Mouse (Mus musculus) intestine, embryonic 15.5 days (tissue): Measurements from ENCODE around the gene Kif24. TPM values are rescaled to one million over a fixed set of nuclear protein-coding genes. Genes with fewer than 3 reads are reported as not detected.
"Not testable (repeated sequence)": the region's sequence is repeated elsewhere in the genome, so short reads cannot be mapped to it uniquely, and the experiment has no call there.

Source experiments
- ATAC-seq: fragments of 200-750 bp; cut with Nextera tagmentation; 2 replicates; pipeline ENCODE4 v1.8.0; 2017; ENCODE audit warnings: moderate TSS enrichment, moderate library complexity
- H3K27ac ChIP-seq: fragments of 300-500 bp; sonication (generic); 2 replicates; pipeline ENCODE4 v1.5.1; 2015; ENCODE audit warnings: mild to moderate bottlenecking, inconsistent platforms
- H3K27me3 ChIP-seq: fragments of 300-500 bp; sonication (generic); replicated peaks from 2 replicates; pipeline ENCODE4 v1.6.1; 2015; ENCODE audit warnings: inconsistent platforms
- H3K36me3 ChIP-seq: fragments of 300-500 bp; sonication (generic); 2 replicates; pipeline ENCODE4 v1.6.1; 2015; ENCODE audit warnings: inconsistent platforms
- H3K4me1 ChIP-seq: fragments of 300-500 bp; sonication (generic); replicated peaks from 2 replicates; pipeline ENCODE4 v1.6.1; 2015; ENCODE audit warnings: inconsistent platforms
- H3K4me2 ChIP-seq: fragments of 300-500 bp; sonication (generic); replicated peaks from 2 replicates; pipeline ENCODE4 v1.6.1; 2015; ENCODE audit warnings: mild to moderate bottlenecking, inconsistent platforms
- H3K4me3 ChIP-seq: fragments of 300-500 bp; sonication (generic); replicated peaks from 2 replicates; pipeline ENCODE4 v1.5.1; 2015; ENCODE audit warnings: inconsistent platforms
- H3K9ac ChIP-seq: fragments of 300-500 bp; sonication (generic); 2 replicates; pipeline ENCODE4 v1.6.1; 2015; ENCODE audit warnings: inconsistent platforms
- H3K9me3 ChIP-seq: fragments of 300-500 bp; sonication (generic); 2 replicates; pipeline ENCODE4 v1.6.1; 2016; ENCODE audit warnings: inconsistent platforms
- WGBS: fragments of 180-500 bp; shearing (Covaris S2); methylation state at CpG from one replicate; pipeline ENCODE4 v1.1.7; 2015; 5-methylcytosine and 5-hydroxymethylcytosine counted together
- polyA plus RNA-seq: library from polyadenylated mRNA; unstranded; fragments of >200 nt; fragmentation: Nextera tagmentation; extraction: Ambion mirVana; gene quantifications from 2 replicates; pipeline ENCODE4 v1.2.1, GENCODE M21; 2015

Kif24 gene
- polyA plus RNA-seq, 1 experiment from 2014 or later: 5.2 TPM

DNA sequence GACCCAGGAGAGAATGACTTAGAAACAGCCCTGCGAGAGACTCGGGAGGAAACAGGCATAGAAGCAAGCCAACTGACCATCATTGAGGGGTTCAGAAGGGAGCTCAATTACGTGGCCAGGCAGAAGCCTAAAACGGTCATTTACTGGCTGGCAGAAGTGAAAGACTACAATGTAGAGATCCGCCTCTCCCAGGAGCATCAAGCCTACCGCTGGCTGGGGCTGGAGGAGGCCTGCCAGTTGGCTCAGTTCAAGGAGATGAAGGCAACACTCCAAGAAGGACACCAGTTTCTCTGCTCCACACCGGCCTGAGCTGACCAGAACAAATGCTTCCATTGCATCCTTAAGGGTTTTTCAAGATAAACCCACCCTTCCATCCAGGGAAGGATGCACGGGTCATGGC is 15.6 kb upstream of the Kif24 start:
- Histone ChIP-seq H3K4me2 (no peak overlapping the region), H3K4me1 (peaks cover 12% of the 10 kb centered on the region), H3K4me3 (no peak overlapping the region), H3K9me3 (no peaks in the 10 kb centered on the region), H3K27ac (peak overlapping the region; percentile 34; the same call in 1 of the 2 replicates), H3K9ac (no peak overlapping the region), H3K36me3 (no peaks in the 10 kb centered on the region), H3K27me3 (no peaks in the 10 kb centered on the region)
- no peak for ATAC-seq
- WGBS: 70% methylated on average over 8 of the region's 8 CpGs

DNA sequence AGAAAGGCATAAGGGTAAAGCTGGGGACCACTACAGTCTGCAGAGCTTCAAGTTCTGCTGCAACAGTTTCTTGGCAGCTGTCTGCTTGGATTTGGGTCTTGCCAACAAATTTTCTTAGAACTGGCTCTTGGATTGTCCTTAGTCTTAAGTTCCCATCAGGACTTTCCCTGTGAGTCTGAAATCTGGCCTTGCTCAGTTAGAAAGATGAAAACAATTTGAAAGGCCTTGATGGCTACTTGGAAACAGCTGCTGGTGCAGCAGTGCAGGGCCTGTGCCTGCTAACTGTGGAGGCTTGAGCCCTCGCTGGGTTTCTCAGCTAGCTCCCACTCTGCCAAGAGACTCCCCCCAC is 14.7 kb upstream of the Kif24 start:
- ATAC-seq: peak; percentile 71; the same call in 1 of the 2 replicates
- peaks cover 12% of the 10 kb centered on the region for H3K4me1 ChIP-seq
- H3K9me3 ChIP-seq: no peaks in the 10 kb centered on the region
- H3K27me3 ChIP-seq: no peaks in the 10 kb centered on the region
- WGBS: 61% methylated on average over 1 of the region's 1 CpGs
- H3K4me2 ChIP-seq: no peak overlapping the region
- no peak overlapping the region for H3K4me3 ChIP-seq
- H3K27ac ChIP-seq: peak overlapping the region; percentile 34; the same call in 1 of the 2 replicates
- H3K9ac ChIP-seq: no peak overlapping the region
- no peaks in the 10 kb centered on the region for H3K36me3 ChIP-seq

DNA sequence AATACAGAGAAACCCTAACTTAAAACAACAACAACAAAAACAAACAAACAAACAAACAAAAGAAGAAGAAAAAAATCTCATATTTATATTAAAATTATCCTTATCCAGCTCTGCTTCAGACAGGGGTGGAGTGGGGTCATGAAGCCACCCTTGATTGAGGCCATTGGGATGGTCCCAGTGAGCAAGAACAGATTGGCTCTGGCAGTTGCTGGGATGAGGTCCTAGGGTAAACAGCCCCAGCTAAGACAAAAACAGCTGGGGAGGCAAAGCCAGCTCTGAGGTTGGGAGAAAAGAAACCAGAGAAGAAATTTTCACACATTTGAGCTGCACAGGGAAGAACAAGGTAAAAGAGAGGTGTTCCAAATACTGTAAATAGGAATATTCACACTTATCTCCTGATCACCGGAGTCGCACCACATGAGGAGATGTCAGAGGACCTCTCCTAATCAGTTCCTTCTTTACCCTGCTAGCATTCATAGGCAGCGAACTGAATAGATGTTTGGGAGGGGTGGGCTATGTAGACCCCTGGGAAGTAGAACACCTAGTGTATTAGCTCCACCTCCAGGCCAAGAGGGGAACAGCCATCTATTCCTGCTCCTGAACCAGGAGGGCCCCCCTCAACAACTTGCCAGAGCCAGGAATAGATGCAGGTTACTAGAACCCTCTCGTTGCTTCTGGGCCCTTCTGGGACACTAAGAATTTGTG is 14.2 kb upstream of the Kif24 start:
- Histone ChIP-seq H3K27ac (0 out of 2 replicates have a peak overlapping the region, but pooled peaks have one; percentile 23), H3K9ac (no peak overlapping the region), H3K4me3 (no peak overlapping the region), H3K27me3 (no peaks in the 10 kb centered on the region), H3K36me3 (no peaks in the 10 kb centered on the region), H3K9me3 (no peaks in the 10 kb centered on the region), H3K4me2 (no peak overlapping the region), H3K4me1 (peaks cover 12% of the 10 kb centered on the region)
- 0 out of 2 replicates have a peak, but pooled peaks have one; percentile 10 for ATAC-seq
- WGBS: 70% methylated on average over 4 of the region's 4 CpGs

DNA sequence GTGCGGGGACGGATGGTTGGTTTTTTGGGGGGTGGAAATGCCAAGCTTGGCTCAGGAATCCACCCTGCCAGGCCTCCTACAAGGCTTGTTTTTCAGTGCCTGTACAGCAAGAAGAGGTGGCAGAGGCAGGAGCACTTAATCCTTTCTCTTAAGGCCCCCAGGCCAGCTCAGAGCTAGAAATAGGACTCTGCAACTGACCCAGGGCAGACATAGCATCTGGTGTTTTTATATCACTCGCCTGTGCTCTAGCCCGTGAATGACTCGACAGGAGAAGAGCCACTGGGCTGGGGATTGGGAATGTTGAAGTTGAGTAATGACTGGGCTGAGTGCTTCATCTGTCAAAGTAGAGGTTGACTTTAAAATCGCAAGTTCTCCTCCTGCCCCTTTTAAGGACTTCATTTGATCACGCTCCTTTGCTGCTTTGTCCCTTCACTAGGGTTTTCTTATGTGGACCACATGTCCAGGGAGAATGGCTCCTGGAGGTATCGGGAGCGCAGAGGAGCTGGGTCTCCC is 13.0 kb upstream of the Kif24 start:
- Histone ChIP-seq H3K4me3 (no peak overlapping the region), H3K4me2 (no peak overlapping the region), H3K4me1 (peaks cover 12% of the 10 kb centered on the region), H3K36me3 (no peaks in the 10 kb centered on the region), H3K27ac (no peak overlapping the region), H3K27me3 (no peaks in the 10 kb centered on the region), H3K9ac (no peak overlapping the region), H3K9me3 (no peaks in the 10 kb centered on the region)
- no peak for ATAC-seq
- WGBS: 82% methylated on average over 9 of the region's 9 CpGs

DNA sequence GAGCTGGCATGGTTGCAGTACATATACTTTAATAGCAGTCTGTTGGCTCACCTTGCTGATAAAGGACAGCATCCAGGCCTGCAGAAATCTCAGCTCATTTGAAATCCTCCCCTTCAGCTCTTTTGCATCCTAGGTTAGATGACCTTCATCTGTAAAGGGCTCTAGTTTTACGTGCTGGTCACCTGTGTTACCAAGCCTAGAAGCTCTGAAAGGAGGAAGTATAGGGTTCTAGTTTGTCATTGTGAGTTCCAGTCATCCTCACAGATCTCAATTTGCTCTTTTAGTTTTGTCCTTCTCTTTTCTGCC is 6.7 kb upstream of the Kif24 start:
- H3K27ac ChIP-seq: no peak overlapping the region
- H3K4me3 ChIP-seq: no peak overlapping the region
- no peak overlapping the region for H3K9ac ChIP-seq
- no peak for ATAC-seq
- WGBS: 75% methylated on average over 1 of the region's 1 CpGs
- H3K27me3 ChIP-seq: no peaks in the 10 kb centered on the region
- H3K4me1 ChIP-seq: no peaks in the 10 kb centered on the region
- no peak overlapping the region for H3K4me2 ChIP-seq
- H3K9me3 ChIP-seq: no peaks in the 10 kb centered on the region
- no peaks in the 10 kb centered on the region for H3K36me3 ChIP-seq

DNA sequence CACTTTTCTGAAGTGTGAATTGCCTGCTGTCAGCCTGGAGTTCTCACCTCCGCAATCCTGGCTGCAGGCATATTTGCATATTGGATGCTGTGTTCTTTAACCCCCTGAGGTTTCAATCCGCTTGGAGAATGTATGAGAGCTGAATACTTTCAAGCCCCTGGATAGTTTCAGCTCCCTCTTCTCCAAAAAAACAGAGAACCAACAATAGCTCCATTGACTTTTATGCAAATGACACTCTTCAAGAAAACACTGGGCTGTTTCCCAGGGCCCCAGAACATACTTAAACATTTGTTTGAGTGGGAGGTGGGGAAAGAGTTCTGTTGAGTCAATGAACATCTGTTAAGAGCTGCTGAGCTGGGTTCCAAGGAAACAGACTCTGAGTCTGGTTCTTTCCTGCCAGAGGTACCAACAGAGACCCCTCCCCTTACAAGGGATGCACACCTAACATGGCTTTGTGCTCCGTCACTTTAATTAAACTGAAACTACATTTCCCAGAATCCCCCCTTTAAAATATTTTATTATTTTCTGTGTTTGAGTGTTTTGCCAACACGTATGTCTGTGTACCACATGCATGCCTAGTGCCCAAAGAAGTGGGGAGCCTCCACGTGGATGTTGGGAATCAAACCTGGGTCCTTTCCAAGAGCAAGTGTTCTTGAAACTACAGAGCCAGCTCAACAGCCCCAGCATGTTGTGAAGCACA is 6.1 kb upstream of the Kif24 start:
- 54% methylated on average over 5 of the region's 5 CpGs for WGBS
- H3K36me3 ChIP-seq: no peaks in the 10 kb centered on the region
- no peak overlapping the region for H3K9ac ChIP-seq
- H3K9me3 ChIP-seq: no peaks in the 10 kb centered on the region
- no peak for ATAC-seq
- H3K4me1 ChIP-seq: no peaks in the 10 kb centered on the region
- no peaks in the 10 kb centered on the region for H3K27me3 ChIP-seq
- H3K4me2 ChIP-seq: no peak overlapping the region
- H3K4me3 ChIP-seq: no peak overlapping the region
- H3K27ac ChIP-seq: no peak overlapping the region

DNA sequence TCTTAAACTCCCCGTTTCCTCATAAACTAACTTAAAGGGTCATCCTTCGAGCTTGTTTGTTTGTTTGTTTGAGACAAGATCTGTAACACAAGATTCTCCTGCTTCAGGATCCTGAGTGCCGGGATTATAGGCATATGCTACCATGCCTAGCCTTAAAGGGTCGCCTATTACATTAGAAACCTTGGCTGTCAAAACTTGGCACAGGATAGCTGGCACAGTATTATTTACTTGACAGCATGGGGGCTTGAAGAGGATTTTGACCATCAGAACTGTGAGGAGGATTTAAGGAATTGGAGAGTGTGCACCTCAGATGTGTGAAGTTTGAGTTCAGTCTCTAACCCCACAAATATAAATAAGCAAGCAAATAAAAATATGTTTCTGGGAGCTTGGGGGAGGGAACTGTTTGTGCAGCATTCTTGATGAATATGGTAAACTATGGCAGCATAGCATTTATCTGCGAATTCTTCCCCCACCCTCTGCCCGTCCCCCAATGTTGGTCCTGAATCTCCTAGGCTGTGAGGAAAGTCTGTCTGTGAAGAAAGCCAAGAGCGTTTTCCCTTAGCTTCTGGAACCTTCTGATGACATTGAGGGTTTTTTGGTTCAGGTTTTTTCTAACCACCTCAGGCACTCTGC is 5.5 kb upstream of the Kif24 start:
- 62% methylated on average over 7 of the region's 7 CpGs for WGBS
- no peak for ATAC-seq
- Histone ChIP-seq H3K27ac (no peak overlapping the region), H3K4me3 (no peak overlapping the region), H3K4me2 (no peak overlapping the region), H3K4me1 (no peaks in the 10 kb centered on the region), H3K9me3 (no peaks in the 10 kb centered on the region), H3K27me3 (no peaks in the 10 kb centered on the region), H3K9ac (no peak overlapping the region), H3K36me3 (no peaks in the 10 kb centered on the region)

DNA sequence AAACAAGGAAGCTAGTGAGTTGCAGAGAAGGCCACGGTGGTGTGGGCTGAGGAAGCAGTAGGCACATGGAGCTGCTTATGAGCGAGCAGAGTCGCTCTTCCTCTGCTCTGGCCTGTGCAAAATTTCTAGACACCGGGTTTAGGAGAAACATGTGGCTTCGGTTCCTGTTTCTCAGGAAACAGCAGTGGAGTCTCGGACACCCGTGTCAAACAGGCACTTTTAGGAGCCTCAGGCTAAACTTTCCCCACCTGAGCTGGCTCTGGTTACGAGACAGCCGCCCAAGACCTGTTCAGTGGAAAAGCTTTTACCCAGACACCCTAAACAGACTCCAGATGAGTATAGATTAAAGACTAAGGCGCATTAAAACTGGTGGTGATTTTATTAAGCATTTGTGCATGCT is 4.5 kb upstream of the Kif24 start:
- Histone ChIP-seq H3K4me1 (no peaks in the 10 kb centered on the region), H3K9me3 (no peaks in the 10 kb centered on the region), H3K4me3 (no peak overlapping the region), H3K27me3 (no peaks in the 10 kb centered on the region), H3K9ac (no peak overlapping the region), H3K4me2 (no peak overlapping the region), H3K27ac (no peak overlapping the region), H3K36me3 (no peaks in the 10 kb centered on the region)
- ATAC-seq: no peak
- 85% methylated on average over 10 of the region's 10 CpGs for WGBS

DNA sequence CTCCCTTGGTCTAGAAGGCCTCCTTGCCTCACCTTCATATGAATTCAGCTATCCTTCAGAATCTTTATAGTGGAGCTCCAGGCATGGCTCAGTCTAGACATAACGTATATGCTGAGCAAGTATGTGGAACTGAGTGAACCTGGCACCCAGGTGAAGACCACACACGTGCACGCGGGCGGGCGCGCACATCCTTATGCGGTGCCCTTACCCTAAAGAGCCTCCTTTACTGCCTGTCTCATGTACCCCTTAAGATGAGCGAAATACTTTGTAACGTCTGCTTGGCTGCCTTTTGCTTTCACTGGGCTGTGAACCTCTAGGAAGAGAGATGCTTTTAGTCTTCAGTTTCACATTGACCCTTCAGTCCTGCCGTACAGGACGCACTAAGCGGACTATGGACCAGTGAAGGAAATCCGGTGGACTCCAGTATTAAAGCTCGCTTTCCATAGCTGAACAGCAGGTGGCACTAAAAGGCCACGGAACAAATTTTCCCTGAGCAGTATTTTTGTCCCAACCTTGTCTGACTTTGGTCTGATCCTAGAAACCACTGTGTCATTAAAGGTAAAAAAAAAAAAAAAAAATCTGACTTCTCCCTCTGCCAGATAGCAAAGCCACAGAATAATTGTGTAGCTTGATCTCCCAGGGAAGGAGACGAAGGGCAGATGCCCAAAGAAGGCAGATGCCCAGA is 3.9 kb upstream of the Kif24 start:
- Histone ChIP-seq H3K9me3 (no peaks in the 10 kb centered on the region), H3K36me3 (no peaks in the 10 kb centered on the region), H3K9ac (no peak overlapping the region), H3K4me2 (no peak overlapping the region), H3K4me3 (no peak overlapping the region), H3K27ac (no peak overlapping the region), H3K4me1 (no peaks in the 10 kb centered on the region), H3K27me3 (no peaks in the 10 kb centered on the region)
- 56% methylated on average over 17 of the region's 17 CpGs for WGBS
- ATAC-seq: no peak

DNA sequence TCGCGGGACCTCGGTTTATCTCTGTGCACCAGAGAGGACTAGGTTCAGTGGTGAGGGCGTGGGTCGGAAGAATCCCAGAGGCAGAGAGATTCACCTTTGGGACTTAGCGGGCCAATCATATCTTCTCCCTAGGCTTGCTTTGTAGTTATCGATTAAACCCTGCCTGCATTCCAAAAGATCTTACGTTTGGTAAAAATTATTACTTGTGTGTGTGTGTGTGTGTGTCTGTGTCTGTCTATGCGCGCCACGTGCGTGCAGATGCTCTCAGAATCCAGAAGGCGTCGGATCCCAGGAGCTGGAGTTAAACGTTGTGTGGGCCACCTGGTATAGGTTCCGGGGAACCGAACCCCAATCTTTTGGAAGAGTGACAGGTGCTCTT is 589 bp upstream of the Kif24 start:
- Histone ChIP-seq H3K36me3 (no peaks in the 10 kb centered on the region), H3K4me2 (peak overlapping the region; percentile 58), H3K9me3 (no peaks in the 10 kb centered on the region), H3K9ac (peak overlapping the region; percentile 70), H3K4me1 (peaks cover 9% of the 10 kb centered on the region; the same call in 1 of the 2 replicates), H3K27me3 (no peaks in the 10 kb centered on the region), H3K4me3 (peak overlapping the region; percentile 78), H3K27ac (peak overlapping the region; percentile 81)
- WGBS: 4% methylated on average over 17 of the region's 17 CpGs
- ATAC-seq: no peak

DNA sequence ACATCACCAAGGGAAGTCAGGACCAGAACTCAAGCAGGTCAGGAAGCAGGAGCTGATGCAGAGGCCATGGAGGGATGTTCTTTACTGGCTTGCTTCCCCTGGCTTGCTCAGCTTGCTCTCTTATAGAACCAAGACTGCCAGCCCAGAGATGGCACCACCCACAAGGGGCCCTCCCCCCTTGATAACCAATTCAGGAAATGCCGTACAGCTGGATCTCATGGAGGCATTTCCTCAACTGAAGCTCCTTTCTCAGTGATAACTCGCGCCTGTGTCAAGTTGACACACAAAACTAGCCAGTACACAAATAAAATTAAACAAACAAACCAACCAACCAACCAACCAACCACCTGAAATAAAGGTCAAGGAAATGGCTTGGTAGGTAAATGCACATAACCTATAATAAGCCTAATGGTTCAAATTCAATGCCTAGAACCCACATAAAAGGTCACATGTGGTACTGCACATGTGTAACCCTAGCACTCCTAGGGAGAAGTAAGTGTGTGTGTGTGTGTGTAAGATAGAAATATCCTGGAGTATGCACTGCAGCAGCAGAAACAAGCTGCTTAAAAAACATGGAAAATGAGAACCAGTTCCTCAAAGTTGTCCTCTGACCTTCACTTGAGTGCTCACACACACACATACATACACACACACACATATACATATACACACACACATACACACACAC is 1.5 kb downstream of the Kif24 start:
- Histone ChIP-seq H3K4me3 (0 out of 2 replicates have a peak overlapping the region, but pooled peaks have one; percentile 78), H3K4me2 (peak overlapping the region; percentile 75)
- H3K27me3 ChIP-seq, H3K9me3 ChIP-seq, H3K9ac ChIP-seq, H3K36me3 ChIP-seq, ATAC-seq, H3K27ac ChIP-seq, H3K4me1 ChIP-seq: not testable (repeated sequence)
- 62% methylated on average over 3 of the region's 3 CpGs for WGBS

DNA sequence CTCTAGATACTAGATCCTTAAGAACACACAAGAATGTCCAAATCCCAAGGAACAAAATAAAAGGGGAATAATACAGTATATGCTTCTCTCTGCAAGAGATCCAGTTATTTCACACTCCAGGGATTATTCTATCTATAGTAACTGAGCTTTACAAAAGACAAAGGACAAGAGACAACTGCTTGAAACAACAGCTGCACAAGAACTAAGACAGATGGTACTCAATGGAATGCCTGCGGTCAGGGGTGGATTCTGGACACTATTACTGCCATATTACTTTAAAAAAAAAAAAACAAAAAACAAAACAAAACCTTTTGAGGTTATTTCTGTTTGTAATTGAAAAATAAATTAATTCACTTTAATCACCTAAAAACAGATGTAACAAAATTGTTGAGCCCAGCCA is 4.0 kb downstream of the Kif24 start:
- no peak for ATAC-seq
- Histone ChIP-seq H3K4me1 (peaks cover 9% of the 10 kb centered on the region; the same call in 1 of the 2 replicates), H3K27me3 (no peaks in the 10 kb centered on the region), H3K36me3 (no peaks in the 10 kb centered on the region), H3K4me3 (no peak overlapping the region), H3K9me3 (no peaks in the 10 kb centered on the region), H3K27ac (no peak overlapping the region), H3K9ac (no peak overlapping the region), H3K4me2 (no peak overlapping the region)
- 92% methylated on average over 1 of the region's 1 CpGs for WGBS
